Mouse (Mus musculus) erythroblast, adult 5-6 weeks (primary cell): Measurements from ENCODE around the gene Cflar. TPM values are rescaled to one million over a fixed set of nuclear protein-coding genes. Genes with fewer than 3 reads are reported as not detected.
"Not testable (repeated sequence)": the region's sequence is repeated elsewhere in the genome, so short reads cannot be mapped to it uniquely, and the experiment has no call there.

Source experiments
- ATAC-seq: replicated peaks from 2 replicates; pipeline ENCODE4 v1.8.0; 2016; ENCODE audit warnings: moderate number of reproducible peaks, mild to moderate bottlenecking, moderate TSS enrichment, inconsistent platforms; ENCODE audit not compliant: poor library complexity, low FRiP score, severe bottlenecking
- total RNA-seq, 2 experiments: library from RNA; stranded (forward) in 1 of 2; stranded (reverse) in 1 of 2; fragments of 150-400 nt in 1 of 2; fragments of 200-764, 138-1000 nt in 1 of 2; gene quantifications; 2 replicates each; pipeline versions ENCODE4 v1.2.3 to v1.2.4; 2015 to 2017; ENCODE audit warnings: low replicate concordance in 2 of 2

The Cflar gene
- 10.4 and 14.2 TPM in 2 replicates for total RNA-seq (2015; ENCODE audit: low replicate concordance)
- 16.4 and 26.2 TPM in 2 replicates for total RNA-seq (2017; ENCODE audit: low replicate concordance)

- peak; percentile 76 for ATAC-seq
Measured at GRCm38 (mm10) chr1:58711365-58712016, at the start of gene Cflar. Cflar (plus strand) TSS chr1:58711508.

GRCm38 (mm10) chr1:58662671-58663070 is 48.6 kb upstream of the Cflar start:
- not testable (repeated sequence) for ATAC-seq

GRCm38 (mm10) chr1:58663365-58663764 is 47.9 kb upstream of the Cflar start:
- not testable (repeated sequence) for ATAC-seq

GRCm38 (mm10) chr1:58668191-58668590 is 43.1 kb upstream of the Cflar start:
- ATAC-seq = no peak

GRCm38 (mm10) chr1:58669635-58670034 is 41.7 kb upstream of the Cflar start:
- not testable (repeated sequence) for ATAC-seq

- no peak for ATAC-seq
Measured at GRCm38 (mm10) chr1:58672116-58672515, 39.2 kb upstream of the Cflar start.

- no peak for ATAC-seq
Measured at GRCm38 (mm10) chr1:58675011-58675410, 36.3 kb upstream of the Cflar start.

GRCm38 (mm10) chr1:58677575-58677974 is 33.7 kb upstream of the Cflar start:
- ATAC-seq = peak; percentile 53; the same call in 1 of the 2 replicates

GRCm38 (mm10) chr1:58678412-58678811 is 32.9 kb upstream of the Cflar start:
- not testable (repeated sequence) for ATAC-seq

- ATAC-seq = no peak
Measured at GRCm38 (mm10) chr1:58689426-58689825, 21.9 kb upstream of the Cflar start.

- ATAC-seq = no peak
Measured at GRCm38 (mm10) chr1:58690006-58690744, 21.1 kb upstream of the Cflar start.

GRCm38 (mm10) chr1:58690834-58691488 is 20.3 kb upstream of the Cflar start:
- ATAC-seq = not testable (repeated sequence)

GRCm38 (mm10) chr1:58691718-58692117 is 19.6 kb upstream of the Cflar start:
- not testable (repeated sequence) for ATAC-seq

- no peak for ATAC-seq
Measured at GRCm38 (mm10) chr1:58693696-58694095, 17.6 kb upstream of the Cflar start.

- not testable (repeated sequence) for ATAC-seq
Measured at GRCm38 (mm10) chr1:58695810-58696209, 15.5 kb upstream of the Cflar start, which contains the start of gene Als2cr12. Als2cr12 (minus strand) TSS chr1:58695989.

GRCm38 (mm10) chr1:58697607-58698006 is 13.7 kb upstream of the Cflar start:
- ATAC-seq = 0 out of 2 replicates have a peak, but pooled peaks have one; percentile 56

- no peak for ATAC-seq
Measured at GRCm38 (mm10) chr1:58698781-58699180, 12.5 kb upstream of the Cflar start.

- ATAC-seq = no peak
Measured at GRCm38 (mm10) chr1:58699988-58700387, 11.3 kb upstream of the Cflar start.

GRCm38 (mm10) chr1:58700580-58701162 is 10.6 kb upstream of the Cflar start:
- ATAC-seq = not testable (repeated sequence)

- not testable (repeated sequence) for ATAC-seq
Measured at GRCm38 (mm10) chr1:58710043-58710442, 1.3 kb upstream of the Cflar start.
